Mouse (Mus musculus) granulocyte monocyte progenitor cell, adult 5-6 weeks (primary cell): ENCODE data around the gene Ajap1. TPM values are rescaled to one million over a fixed set of nuclear protein-coding genes. Genes with fewer than 3 reads are reported as not detected.

ENCODE experiments used
- ATAC-seq: replicated peaks from 2 replicates; pipeline ENCODE4 v1.8.0; 2016; ENCODE audit warnings: mild to moderate bottlenecking, moderate TSS enrichment, inconsistent platforms; ENCODE audit not compliant: poor library complexity, severe bottlenecking
- total RNA-seq, 2 experiments: library from RNA; stranded (forward) in 1 of 2; stranded (reverse) in 1 of 2; fragments of 200-712, 200-1000 nt in 1 of 2; fragments of >200 nt in 1 of 2; fragmentation: Nextera tagmentation in 1 of 2; gene quantifications; 2 replicates each; pipeline ENCODE4 v1.2.3; 2014 to 2017

Ajap1 gene
- total RNA-seq, 2 experiments from 2014 or later, result not detected

DNA sequence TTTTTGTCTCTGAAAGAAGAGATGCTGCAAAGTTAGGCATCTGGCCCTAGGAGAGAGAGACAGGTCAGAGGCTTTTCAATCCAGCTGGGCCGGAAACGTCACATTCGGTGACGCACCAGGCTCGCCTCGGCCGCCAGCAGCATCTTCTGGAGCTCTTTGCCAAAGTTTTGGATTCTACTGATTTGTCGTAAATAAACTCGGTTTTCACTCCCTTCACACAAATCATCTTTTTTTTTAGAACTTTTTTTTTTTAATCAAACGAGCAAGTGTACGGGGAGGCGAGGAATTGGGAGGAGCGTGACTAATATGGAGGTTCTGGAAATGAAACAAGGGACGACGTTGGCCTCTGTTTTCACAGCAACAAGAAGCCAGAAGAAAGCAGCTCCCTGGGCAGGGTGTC is 23.8 kb downstream of the Ajap1 start:
- ATAC-seq, result no peak

DNA sequence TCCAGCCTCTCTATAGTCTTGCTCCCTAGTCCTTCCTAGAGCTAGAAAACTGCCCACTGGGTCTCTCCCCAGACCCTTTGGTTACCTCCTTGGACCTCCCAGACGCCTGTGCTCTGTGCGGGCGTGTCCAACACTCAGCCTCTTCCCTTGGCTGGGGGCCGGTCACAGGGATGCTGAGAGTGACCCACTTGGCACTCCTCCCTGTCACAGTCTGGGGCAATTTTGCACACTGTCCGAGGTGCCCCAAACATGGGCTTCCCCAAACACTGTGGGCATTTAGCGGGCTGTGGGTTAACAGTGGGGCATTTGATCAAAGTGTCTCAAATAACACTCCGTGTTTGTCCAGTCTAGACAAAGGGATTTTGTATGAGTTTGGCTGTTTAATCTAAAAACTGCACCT is 29.1 kb downstream of the Ajap1 start:
- ATAC-seq, result no peak

DNA sequence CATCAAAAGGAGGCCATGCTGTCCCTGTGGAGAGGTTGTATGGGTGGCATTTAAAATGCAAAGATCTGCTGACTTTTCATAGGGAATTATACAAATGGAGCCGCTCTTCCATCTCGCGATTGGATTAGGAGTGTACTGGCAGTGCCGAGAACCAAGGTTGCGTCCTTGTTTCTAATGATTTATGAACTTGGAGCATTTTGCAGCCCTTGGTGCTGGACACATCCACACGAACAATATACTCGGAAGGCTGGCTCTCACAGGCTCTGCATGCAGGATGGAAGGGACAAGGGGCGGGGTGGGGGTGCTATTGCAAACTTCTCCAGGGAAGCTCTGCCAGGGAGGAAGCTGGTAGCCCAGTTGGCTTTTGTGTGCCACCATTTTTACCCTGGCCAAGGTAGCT is 31.1 kb downstream of the Ajap1 start:
- ATAC-seq, result no peak

DNA sequence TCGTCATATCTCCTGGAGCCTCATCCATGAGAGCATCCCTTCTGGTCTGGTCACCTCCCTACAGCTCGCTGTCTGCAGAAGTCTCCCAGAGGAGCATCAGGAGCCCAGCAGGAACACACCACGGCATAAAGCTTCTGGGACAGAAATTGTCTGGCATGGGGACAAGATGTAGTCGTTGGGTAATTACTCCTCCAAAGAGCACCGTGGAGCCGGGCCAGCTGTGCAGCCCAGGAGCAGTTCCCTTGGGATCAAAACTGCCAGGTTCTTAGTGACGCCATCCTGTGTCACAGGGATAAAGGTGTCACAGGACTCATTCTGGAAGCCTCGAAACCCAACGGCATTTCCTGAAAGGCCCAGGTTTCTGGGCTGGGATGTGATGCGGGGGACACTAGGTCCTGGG is 40.1 kb downstream of the Ajap1 start:
- no peak for ATAC-seq

DNA sequence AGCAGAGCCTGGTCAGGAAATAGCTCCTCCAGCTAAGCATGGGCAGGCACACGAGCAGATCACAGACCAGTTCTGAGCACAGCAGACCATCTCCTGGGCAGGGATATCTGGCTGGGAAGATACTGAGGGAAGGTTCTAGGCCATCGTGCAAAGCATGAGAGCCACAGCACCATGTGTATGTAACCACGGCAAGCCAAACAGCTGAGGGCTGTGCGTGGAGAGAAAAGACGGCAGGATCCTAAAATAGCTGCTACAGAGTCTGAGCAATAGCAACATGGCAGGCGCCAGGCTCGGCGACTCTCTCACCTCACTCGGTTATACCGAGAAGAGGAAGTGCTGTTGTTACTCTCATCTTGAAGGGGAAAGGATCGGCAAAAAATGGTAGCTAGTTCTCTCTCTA is 42.7 kb downstream of the Ajap1 start:
- ATAC-seq, result no peak

DNA sequence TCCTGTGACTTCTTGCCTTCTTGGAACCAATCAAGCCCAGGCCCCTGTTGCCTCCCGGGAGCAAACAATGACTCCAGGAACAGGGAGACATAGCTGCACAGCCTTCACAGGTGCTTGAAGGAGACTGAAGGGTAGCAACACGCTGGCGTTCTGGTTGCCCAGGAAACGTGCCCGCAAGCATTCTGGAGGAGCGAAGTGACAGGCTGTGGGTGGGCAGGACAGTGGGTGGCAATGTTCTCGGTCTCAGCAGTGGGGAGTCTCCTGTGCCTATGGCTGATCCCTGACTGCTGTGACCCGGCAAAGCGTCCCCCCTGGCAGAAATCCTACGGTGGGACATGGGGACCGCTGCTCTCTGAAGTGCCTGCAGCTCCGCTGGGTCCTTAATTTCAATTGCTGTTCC is 43.6 kb downstream of the Ajap1 start:
- no peak for ATAC-seq

DNA sequence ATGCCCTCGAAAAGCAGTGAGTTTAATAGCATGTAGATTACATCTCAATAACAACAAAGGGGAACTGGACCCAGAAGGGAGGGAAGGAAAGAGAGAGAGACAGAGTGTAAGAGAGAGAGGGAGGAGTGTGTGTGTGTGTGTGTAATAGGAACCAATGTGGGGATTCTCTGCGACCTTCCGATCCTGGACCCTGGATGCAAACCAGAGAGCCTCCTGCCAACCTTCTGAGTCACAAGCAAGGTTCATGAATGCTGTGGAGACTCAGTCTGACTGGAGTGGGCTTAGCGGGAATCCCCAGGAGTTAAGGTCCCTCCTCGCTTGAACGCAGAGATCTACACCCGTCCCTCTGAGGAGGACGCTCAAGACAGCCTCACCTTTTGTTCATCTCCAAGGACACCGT is 45.4 kb downstream of the Ajap1 start:
- no peak for ATAC-seq

DNA sequence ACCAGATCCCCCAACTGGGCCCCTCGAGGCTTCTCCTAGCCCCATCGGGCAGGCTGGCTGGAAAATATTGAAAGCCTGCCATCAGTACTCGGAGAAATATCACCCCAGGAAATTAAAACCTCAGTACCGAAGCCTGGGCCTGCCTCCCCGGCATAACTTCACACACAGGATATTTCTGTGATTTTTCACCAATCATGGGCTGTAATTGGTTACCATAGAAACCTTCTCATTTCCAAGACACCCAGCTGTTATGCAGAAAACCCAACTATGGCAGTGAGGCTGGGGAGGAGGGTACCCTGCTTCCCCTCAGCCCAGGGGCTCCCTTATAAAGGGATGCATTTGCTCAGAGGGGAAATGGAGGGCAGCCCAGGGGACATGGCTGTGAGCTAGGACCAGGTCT is 46.7 kb downstream of the Ajap1 start:
- no peak for ATAC-seq

DNA sequence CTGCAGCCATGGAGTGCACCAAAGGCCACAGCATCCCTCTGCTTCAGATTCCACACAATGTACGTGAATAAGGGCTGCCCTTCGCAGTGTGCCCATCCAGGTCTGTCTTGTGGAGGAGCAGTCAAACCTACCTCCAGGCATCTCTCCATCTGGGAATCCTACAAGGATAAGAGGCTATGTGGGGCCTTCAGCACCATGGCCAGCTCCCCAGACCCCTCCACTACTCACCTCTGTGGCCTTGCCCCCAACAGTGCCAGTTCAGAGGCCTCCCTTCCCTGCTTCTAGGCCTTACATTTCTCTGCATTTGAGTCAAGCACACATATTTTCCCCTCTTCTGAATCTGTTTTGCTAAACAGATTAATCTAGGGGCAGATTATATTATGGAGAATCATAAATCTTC is 52.6 kb downstream of the Ajap1 start:
- no peak for ATAC-seq

DNA sequence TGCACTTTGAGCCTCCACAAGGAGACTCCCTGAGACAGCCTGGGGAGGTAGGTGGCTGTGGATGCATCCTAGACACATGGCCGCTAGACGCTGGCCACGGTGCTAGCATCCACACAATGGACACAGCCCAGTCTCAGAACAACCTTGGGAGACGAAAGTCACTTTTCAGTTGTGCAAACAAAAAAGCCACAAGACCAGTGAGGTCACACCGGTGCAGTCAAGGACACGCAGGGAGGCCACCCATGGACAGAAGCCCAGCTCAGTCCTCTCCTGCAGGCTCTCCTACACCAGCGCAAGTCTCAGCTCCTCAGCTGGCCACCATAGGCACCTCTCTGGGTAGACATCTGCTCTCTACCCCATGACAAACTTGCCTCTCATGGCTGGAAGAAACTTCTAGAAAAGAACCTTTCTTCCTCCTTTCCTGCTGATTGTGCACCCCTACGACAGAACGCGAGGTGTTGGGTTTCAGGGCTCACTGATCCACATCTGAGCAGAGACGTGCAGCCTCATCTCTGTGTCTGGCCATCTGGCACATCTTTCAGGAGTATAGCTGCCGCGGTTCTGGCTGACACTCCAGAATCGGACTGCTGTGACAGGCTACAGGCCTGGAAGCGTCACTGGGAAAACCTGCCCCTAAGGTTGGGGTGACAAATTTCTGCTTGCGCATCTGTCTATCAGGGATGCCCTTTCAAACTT is 56.5 kb downstream of the Ajap1 start:
- ATAC-seq, result no peak

DNA sequence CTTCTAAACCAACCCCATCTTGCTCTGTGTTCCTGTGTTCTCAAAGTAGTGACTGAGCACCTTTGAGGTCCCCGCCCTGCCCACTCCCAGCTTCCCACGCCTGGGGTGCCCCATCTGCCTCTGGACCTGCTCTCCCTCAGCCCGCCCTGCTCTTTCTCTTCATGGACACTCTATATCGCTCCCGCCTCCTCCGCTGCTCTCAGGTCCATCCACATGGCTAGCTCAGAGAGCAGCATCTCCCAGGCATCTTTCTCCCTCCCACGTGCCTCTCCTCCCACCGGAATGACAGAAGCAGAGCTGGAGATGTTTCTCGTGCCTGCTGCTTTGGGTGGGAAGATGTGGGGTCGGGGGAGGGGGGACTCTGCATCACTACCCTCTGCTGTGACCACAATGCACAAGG is 58.3 kb downstream of the Ajap1 start:
- no peak for ATAC-seq

DNA sequence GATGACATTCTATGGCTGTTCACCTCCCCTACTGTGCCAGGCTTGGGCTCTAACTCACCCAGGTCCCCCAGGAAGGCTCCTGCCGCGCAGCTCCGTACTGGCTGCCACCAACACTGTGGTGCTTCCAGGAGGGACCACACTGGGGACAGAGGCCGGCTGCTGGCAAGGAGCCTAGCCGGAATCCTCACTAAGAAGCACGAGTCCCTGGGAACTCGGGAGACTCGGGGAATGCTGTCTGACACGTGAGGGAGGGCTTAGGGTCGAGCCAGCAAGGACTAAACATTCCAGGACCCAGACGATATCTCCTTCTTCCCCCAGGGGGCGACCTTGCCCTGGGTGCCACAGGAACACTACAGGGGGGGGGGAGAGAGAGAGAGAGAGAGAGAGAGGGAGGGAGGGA is 64.7 kb downstream of the Ajap1 start:
- ATAC-seq, result no peak; the same call in 1 of the 2 replicates

DNA sequence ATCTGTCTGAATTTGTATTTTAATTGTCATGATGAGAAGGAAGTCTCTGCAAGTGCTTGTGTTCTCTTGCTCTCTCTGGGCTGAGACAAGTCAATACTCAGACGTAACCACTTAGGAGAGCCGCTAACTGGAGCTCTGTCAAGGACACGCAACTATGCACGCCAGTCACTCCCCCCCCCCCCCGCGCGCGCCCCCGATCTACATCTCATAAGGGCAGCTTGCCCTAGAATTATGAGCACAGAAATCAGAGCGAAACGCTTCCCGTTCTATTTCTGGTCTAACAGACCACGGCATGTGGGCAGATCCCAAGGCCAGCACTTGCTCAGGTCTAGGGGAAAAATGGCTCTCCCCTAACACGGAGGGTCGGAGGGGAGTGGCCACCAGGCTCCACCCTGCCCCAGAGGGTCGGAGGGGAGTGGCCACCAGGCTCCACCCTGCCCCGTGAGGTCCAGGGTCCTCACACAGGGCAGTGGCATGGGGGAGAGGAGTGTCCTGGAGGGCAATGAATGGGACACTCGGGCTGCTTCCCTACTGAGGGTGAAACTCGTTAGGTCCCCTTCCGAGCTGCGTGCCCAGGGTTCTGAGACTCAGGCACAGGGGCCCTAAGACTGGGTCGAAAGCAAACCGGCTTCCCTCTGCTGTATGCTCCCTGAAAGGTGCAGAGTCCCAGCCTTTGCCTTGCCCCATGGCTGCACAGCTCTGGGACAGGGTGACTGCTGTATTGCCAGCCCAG is 65.3 kb downstream of the Ajap1 start:
- ATAC-seq, result no peak

DNA sequence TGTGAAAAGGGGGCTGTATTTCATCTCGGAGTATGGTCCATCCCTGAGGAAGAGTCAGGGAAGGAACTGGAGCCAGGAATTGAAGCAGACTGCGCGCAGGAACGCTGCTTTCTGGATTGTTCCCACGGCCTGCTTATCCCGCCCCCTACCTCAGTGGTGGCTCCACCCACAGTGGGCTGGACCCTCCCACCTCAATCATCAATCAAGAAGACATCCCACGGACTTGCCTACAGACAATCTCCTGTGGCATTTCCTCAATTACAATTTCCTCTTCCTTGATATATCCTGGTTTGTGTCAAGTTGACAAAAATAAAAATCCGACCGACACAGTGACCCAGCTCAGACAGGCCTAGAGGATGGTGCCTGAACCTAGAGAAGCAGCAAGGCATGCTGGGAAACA is 66.5 kb downstream of the Ajap1 start:
- no peak for ATAC-seq

DNA sequence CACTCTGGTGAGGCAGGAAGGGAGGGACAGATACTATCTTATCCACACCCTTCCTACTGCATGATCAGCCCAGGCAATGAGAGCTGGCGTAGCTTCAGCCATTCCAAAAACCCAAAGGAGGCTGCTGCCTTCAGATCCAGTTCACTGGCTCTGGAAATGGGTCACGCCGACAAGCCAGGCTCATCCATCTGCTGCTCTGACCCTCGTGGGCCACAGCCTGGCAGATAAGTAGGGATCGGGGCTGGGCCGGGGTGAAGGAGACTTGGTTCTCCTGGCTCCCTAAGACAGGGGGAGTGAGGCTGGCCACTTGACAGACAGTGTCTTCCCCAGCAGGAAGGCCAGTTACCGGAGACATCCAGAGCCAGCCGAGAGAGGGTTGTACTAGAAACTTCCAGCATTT is 84.2 kb downstream of the Ajap1 start:
- ATAC-seq, result no peak

DNA sequence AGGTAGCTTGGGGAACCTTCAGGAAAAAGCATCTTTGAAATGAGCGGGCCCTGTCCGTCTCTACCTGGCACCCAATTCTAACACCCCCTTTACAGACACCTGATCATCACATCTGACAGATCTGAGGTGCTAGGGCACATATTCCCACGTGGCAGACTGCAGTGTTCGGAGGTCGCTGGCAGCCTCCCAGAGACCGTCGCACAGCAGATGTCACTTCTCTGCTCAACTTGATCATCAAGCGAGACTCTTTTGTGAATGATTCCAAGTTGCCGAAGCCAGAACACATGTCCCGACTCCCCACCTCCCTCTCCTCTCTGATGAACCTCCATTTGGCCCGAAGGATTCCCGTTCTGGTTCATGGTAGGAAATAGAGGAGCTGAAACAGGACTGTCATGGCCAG is 95.1 kb downstream of the Ajap1 start:
- no peak for ATAC-seq

DNA sequence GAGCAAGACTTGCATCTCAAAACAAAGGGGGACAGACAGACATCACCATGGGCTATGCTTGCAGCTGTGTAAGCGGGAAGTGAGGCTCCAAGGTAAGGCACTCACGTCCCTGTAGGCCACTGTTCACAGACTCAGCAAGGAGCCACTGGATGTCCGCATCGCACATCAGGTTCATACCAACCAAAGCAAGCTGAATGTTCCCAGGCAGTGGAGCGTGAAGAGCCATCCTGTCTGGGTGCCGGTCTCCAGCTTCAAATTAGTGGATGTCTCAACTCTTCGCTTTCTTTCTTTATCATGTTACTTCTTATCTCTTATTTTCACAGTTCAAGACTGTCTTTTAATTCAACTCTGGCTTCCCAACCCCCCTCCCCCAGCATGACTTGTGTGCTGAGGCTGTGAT is 101.2 kb downstream of the Ajap1 start:
- no peak for ATAC-seq

DNA sequence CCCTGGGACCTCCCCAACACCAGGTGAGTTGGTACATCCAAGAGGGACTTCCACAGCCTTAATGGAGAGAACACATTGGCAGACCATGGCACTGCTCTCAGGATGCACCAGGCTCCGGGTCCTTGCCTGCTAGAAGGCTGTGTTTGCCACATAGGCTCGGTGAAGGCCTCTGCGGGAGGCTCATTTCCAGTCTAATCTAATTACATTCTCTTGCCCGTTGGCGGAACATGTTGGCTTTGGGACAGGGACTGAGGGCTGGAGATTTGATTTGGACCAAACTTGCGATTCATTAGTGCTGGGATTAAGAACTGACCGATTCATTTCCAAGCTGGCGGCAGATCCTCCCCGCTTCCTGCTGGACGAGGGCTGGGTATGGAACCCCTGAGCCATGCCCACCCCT is 101.7 kb downstream of the Ajap1 start:
- no peak for ATAC-seq

DNA sequence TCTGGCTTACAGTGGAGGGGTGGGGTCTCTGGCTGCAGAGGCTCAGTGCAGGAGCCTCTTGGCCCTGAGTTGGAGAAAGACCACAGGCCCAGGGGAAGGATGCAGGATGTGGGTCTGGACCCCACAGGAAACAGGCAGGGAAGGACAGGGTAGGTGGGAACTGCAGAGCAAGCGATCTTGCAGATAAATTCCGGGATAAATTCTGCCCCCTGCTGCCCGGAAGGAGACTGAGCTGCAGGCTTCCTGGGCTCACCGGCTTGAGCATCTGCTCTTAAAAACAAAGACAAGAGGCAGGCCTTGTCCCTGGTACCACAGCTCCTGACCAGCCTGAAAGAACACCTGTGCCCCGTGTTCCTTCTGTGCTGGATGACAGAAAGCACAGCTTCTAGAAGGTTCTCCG is 104.6 kb downstream of the Ajap1 start:
- ATAC-seq, result no peak

DNA sequence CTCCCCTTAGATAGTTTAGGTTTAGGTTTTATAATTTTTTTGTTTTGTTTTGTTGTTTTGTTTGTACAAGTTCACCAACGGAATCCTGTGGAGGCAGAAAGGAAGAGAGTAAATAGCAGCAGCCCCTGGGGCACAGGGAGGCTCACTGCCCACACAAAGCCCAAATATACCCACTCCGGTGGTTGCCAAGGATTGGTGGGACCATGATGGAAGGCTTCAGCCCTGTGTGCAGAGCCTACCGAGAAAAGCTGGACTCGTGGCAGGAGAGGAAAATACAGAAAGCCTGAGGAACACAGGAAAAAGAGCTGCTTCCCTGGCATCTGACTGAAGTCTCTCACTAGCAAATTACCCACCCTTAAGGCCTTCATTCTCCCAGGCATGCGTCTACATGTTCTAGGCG is 108.4 kb downstream of the Ajap1 start:
- no peak for ATAC-seq

DNA sequence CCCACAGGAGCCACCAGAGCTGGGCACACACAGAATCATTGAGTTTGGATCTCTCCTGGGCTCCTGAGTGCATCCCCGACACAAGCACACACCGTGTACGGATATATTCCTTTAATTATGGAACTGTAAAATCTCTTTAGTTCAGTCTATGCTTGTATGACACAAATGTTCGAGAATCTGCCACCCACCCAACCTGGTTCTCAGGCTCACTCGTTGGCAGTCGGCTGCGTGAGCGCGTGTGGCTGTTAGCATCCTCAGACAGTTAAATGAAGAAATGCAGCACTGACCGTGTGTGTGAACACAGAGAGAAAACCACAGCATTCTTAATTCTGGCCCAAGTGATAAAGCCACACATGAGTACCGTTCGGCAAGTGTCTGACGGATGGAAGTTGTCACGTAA is 109.5 kb downstream of the Ajap1 start:
- ATAC-seq, result no peak

DNA sequence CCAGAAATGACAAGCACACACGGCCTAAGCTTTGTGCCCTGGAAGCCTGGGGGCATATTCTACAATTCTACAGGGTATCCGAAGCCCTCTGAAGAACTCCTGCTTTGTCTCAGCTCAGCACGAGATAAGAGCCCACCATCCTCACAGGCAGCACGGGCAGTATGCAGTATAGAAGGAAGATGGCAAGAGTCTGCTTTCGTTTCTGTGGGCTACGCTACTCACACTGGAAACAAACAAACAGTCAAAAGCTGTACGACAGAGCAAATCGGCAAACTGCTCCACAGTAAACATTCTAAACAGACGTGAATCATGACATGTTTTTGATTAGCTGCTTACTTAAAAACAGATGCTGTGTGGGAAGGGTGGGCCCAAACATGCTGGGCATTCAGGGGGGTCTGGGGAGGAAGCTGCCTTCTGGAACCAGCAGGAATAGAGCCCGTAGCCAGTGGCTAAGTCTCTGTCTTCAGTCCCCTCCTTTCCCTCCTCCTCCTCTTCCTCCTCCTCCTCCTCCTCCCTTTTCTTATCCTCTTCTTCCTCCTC is 113.9 kb downstream of the Ajap1 start:
- no peak for ATAC-seq
